Mouse (Mus musculus): ENCODE measurements at regions not wholly inside any gene's neighbourhood (a gene's known extent, or its start where the extent isn't known, plus 50 kb on each side); places are given as distances from the start of the nearest gene placed in this dataset.

DNA sequence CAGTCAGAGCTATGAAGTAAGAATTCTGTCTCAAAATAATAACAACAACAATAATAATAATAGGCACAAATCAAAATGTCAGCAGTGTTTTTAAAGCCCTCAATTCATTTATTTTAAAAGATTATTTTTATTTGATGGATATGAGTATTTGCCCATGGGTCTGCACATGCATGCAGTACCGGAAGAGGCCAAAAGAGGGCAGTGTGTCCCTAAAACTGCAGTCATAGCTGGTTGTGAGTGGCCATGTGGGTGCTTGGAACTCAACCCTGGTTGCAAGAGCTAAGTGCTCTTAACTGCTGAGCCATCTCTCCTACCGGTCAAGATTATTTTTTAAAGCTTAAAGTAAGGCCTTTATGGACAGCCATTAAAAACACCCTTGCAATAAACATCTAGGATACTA lies 439.1 kb upstream of the Jarid2 start:
- ATAC-seq (ENCODE audit: low FRiP score, low TSS enrichment): no peak
- 99% methylated on average over 2 of the region's 2 CpGs for WGBS

DNA sequence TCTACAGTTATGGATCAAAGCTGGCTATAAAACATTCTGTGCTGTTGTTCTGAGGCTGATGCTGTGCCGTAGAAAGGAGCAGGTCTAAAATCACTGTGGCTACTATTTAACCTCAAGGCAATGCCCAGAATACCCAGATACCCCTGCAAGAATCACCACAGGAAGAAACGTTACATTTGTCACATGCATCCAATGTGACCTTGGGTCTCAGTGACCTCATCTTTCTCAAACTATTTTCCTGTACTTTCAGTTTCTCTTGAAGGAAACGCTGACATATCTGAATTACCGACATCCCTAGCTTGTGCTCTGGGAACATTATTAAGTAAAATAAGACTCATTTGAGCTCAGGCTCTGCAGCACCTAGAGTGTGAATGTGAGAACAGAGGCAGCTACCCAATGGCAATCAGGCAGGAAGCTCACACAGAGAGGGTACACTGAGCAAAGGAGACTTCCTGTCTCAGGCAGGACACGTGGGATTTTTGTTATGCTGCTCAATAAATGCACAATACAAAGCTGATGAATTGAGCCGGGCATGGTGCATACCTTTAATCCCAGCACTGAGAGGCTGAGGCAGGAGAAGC lies 436.7 kb upstream of the Jarid2 start:
- Histone ChIP-seq H3K9ac (ENCODE audit: low read length) (no peak overlapping the region), H3K27me3 (ENCODE audit: control insufficient read depth, insufficient read depth, low read length) (no peaks in the 10 kb centered on the region), H3K9me3 (ENCODE audit: control insufficient read depth, low read length) (no peaks in the 10 kb centered on the region; the same call in 1 of the 2 replicates), H3K4me3 (ENCODE audit: low read depth, low read length) (no peak overlapping the region), H3K27ac (replicated peaks) (no peak overlapping the region), H3K4me1 (replicated peaks; ENCODE audit: control insufficient read depth, insufficient read depth) (no peaks in the 10 kb centered on the region), H3K36me3 (ENCODE audit: control insufficient read depth, insufficient read depth, low read length) (no peaks in the 10 kb centered on the region), H3K4me2 (replicated peaks; ENCODE audit: low read depth) (no peak overlapping the region)
- DNase-seq (ENCODE audit: low spot score) (no peak), ATAC-seq (ENCODE audit: low FRiP score, low TSS enrichment) (no peak)
- WGBS: 68% methylated on average over 6 of the region's 6 CpGs
- TF ChIP-seq CTCF (IDR thresholded peaks at IDR 0.05; ENCODE audit: low read depth): no peak

More for the DNA sequence above, 439.1 kb upstream of the Jarid2 start:
- Histone ChIP-seq H3K27me3 (ENCODE audit: control insufficient read depth, insufficient read depth, low read length) (no peaks in the 10 kb centered on the region), H3K36me3 (ENCODE audit: control insufficient read depth, insufficient read depth, low read length) (no peaks in the 10 kb centered on the region), H3K27ac (replicated peaks) (no peak overlapping the region), H3K9ac (ENCODE audit: low read length) (no peak overlapping the region), H3K9me3 (ENCODE audit: control insufficient read depth, low read length) (no peaks in the 10 kb centered on the region; the same call in 1 of the 2 replicates), H3K4me2 (replicated peaks; ENCODE audit: low read depth) (no peak overlapping the region), H3K4me3 (ENCODE audit: low read depth, low read length) (no peak overlapping the region), H3K4me1 (replicated peaks; ENCODE audit: control insufficient read depth, insufficient read depth) (no peaks in the 10 kb centered on the region)
- TF ChIP-seq EP300 (optimal IDR thresholded peaks at IDR 0.05): no peak
- peak; percentile 51 for TF ChIP-seq CTCF (IDR thresholded peaks at IDR 0.05; ENCODE audit: low read depth)
- DNase-seq (ENCODE audit: low spot score): no peak

DNA sequence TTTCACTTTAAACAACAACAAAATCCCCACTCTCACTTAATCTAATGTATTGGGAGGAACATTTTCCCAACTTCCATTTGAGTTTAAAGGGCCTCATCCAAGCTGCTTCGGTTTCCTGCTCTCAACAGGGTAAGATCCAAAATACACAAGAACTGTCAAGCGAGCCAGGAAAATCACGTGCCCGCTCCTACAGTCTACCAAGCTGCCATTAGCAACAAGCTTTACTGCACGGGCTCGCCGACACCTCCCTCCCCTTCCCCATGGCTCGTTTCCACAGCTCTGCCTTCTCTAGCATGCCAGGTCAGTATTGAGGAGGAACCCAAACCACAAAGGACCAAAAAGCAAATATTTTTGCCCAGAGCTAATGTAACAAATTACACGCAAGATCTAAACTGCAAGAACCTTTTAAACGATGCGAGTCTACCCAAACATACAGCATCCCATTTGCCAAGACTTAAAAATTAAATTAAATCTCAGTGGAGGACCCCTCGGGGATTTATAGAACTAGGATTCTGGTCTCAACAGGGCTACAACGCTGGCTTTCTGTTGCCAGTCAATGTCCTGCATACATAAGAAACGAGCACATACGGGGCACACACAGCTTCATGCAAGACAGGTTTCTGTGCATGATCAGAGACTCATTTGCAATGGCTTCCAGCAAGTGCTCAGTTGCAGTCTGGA lies 435.4 kb upstream of the Jarid2 start:
- ATAC-seq (ENCODE audit: low FRiP score, low TSS enrichment) (no peak), DNase-seq (ENCODE audit: low spot score) (no peak)
- Histone ChIP-seq H3K27me3 (ENCODE audit: control insufficient read depth, insufficient read depth, low read length) (no peaks in the 10 kb centered on the region), H3K36me3 (ENCODE audit: control insufficient read depth, insufficient read depth, low read length) (no peaks in the 10 kb centered on the region), H3K27ac (replicated peaks) (no peak overlapping the region), H3K4me2 (replicated peaks; ENCODE audit: low read depth) (no peak overlapping the region), H3K9me3 (ENCODE audit: control insufficient read depth, low read length) (no peaks in the 10 kb centered on the region; the same call in 1 of the 2 replicates), H3K4me1 (replicated peaks; ENCODE audit: control insufficient read depth, insufficient read depth) (no peaks in the 10 kb centered on the region), H3K9ac (ENCODE audit: low read length) (no peak overlapping the region), H3K4me3 (ENCODE audit: low read depth, low read length) (no peak overlapping the region)
- WGBS: 74% methylated on average over 15 of the region's 15 CpGs
- TF ChIP-seq CTCF (IDR thresholded peaks at IDR 0.05; ENCODE audit: low read depth): no peak
- no peak for TF ChIP-seq EP300 (optimal IDR thresholded peaks at IDR 0.05)

- Histone ChIP-seq H3K9ac (ENCODE audit: low read length) (no peak overlapping the region), H3K27ac (replicated peaks) (no peak overlapping the region), H3K9me3 (ENCODE audit: control insufficient read depth, low read length) (no peaks in the 10 kb centered on the region; the same call in 1 of the 2 replicates), H3K4me2 (replicated peaks; ENCODE audit: low read depth) (no peak overlapping the region), H3K4me3 (ENCODE audit: low read depth, low read length) (no peak overlapping the region), H3K36me3 (ENCODE audit: control insufficient read depth, insufficient read depth, low read length) (no peaks in the 10 kb centered on the region), H3K27me3 (ENCODE audit: control insufficient read depth, insufficient read depth, low read length) (no peaks in the 10 kb centered on the region), H3K4me1 (replicated peaks; ENCODE audit: control insufficient read depth, insufficient read depth) (no peaks in the 10 kb centered on the region)
- 0 out of 2 replicates have a peak, but pooled peaks have one; percentile 13 for TF ChIP-seq CTCF (IDR thresholded peaks at IDR 0.05; ENCODE audit: low read depth)
- no peak for TF ChIP-seq EP300 (optimal IDR thresholded peaks at IDR 0.05)
- DNase-seq (ENCODE audit: low spot score) (no peak), ATAC-seq (ENCODE audit: low FRiP score, low TSS enrichment) (no peak)
- 67% methylated on average over 10 of the region's 10 CpGs for WGBS
These were observed 433.7 kb upstream of the Jarid2 start for GRCm38 (mm10) chr13:44295621-44296020.

DNA sequence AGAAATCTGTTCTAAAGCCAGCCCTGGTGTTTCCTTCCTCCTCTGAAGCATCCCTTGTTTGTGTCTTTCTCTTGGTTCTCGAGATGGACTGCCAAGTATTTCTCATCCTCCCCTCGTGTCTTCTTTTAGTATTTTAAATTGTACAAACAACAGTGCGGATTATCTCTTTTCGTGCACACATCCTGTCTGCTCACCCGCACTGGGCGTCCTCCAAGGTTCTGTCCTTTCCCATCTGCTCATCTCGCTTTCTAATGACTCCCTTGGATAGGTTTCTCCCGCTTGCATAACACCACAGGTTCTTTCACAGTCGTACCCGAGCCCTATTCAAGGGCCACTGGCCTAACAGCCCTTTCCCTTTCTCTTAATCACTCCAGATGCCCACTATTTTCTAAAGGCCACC lies 428.7 kb upstream of the Jarid2 start:
- no peaks in the 10 kb centered on the region for H3K36me3 ChIP-seq (ENCODE audit: control insufficient read depth, insufficient read depth, low read length)
- DNase-seq (ENCODE audit: low spot score) (no peak), ATAC-seq (ENCODE audit: low FRiP score, low TSS enrichment) (no peak)
- WGBS: 72% methylated on average over 10 of the region's 10 CpGs
- TF ChIP-seq EP300 (optimal IDR thresholded peaks at IDR 0.05): no peak
- no peak for TF ChIP-seq CTCF (IDR thresholded peaks at IDR 0.05; ENCODE audit: low read depth)
- no peaks in the 10 kb centered on the region for H3K4me1 ChIP-seq (replicated peaks; ENCODE audit: control insufficient read depth, insufficient read depth)
- no peaks in the 10 kb centered on the region for H3K9me3 ChIP-seq (ENCODE audit: control insufficient read depth, low read length)
- no peak overlapping the region for H3K9ac ChIP-seq (ENCODE audit: low read length)
- H3K4me3 ChIP-seq (ENCODE audit: low read depth, low read length): no peak overlapping the region
- H3K27me3 ChIP-seq (ENCODE audit: control insufficient read depth, insufficient read depth, low read length): no peaks in the 10 kb centered on the region
- H3K27ac ChIP-seq (replicated peaks): no peak overlapping the region
- no peak overlapping the region for H3K4me2 ChIP-seq (replicated peaks; ENCODE audit: low read depth)

DNA sequence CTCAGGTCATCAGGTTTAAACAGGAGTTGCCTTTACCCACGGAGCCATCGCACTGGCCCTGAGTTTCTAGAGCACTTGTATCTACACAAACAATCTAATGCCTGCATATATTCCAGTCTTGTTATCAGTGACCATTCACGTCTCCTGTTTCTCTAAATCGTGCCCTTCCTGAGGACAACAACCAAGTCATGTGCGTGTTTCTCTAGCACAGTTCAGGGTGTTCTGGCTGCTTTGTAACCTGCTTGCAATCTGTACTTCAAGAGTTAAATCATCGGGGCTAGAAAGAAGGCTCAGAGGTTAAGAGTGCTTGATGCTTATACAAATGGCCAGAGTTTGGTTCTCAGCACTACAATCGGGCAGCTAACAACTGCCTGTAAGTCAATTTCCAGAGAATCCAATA lies 428.1 kb upstream of the Jarid2 start:
- H3K36me3 ChIP-seq (ENCODE audit: control insufficient read depth, insufficient read depth, low read length): no peaks in the 10 kb centered on the region
- TF ChIP-seq EP300 (optimal IDR thresholded peaks at IDR 0.05) (no peak), CTCF (IDR thresholded peaks at IDR 0.05; ENCODE audit: low read depth) (no peak)
- no peak overlapping the region for H3K27ac ChIP-seq (replicated peaks)
- H3K4me2 ChIP-seq (replicated peaks; ENCODE audit: low read depth): no peak overlapping the region
- H3K9me3 ChIP-seq (ENCODE audit: control insufficient read depth, low read length): no peaks in the 10 kb centered on the region
- no peaks in the 10 kb centered on the region for H3K27me3 ChIP-seq (ENCODE audit: control insufficient read depth, insufficient read depth, low read length)
- no peak overlapping the region for H3K9ac ChIP-seq (ENCODE audit: low read length)
- no peak for DNase-seq (ENCODE audit: low spot score)
- no peak for ATAC-seq (ENCODE audit: low FRiP score, low TSS enrichment)
- no peak overlapping the region for H3K4me3 ChIP-seq (ENCODE audit: low read depth, low read length)
- 81% methylated on average over 7 of the region's 7 CpGs for WGBS
- no peaks in the 10 kb centered on the region for H3K4me1 ChIP-seq (replicated peaks; ENCODE audit: control insufficient read depth, insufficient read depth)

All from stomach, postnatal 0 days (tissue).